Comparison of ENCODE assay signal across 8 mouse cellular contexts in the genomic region with DNA sequence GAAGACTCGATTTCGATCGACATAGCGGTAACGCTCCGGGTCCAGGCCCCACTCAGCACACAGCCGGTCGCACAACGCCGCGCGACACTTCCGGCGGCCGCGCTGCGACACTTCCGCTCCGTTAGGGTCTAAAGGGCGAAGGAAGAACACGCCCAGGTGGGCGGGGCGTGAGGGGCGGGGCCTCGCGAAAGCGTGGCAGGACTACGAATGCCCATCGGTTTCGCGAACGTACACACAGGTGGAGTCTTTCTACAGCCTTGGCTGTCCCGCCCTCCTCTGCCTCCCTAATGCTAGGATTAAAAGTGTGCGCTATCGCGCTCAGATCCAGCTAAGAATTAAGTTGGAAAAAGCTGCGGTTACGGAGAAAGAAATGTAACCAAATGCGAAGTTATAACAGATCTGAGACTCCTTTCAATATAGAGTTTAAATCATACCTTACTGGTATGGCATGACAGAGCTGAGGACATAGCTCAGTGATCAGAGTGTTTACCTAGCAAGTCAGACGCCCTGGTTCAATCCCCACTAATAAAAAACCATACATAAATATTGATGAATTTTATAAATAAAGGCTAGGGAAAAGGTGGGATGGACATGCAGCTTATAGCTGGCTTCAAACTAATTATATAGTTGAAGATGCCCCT. TPM values are rescaled to one million over a fixed set of nuclear protein-coding genes. Genes with fewer than 3 reads are reported as not detected.
DNase-seq lines count a peak whose midpoint lies in the region; ATAC-seq and TF ChIP-seq lines count a peak whose summit lies in the region.

A gene (minus strand): TSS at position 144 of the 641 bp plus-strand sequence.

- no peak for TF ChIP-seq EP300 in ES-Bruce4 (IDR thresholded peaks at IDR 0.05; ENCODE audit: insufficient read depth, low read depth, low read length)

- peaks cover 22% of the 10 kb centered on the region for H3K36me3 ChIP-seq in ES-Bruce4 (ENCODE audit: control insufficient read depth, insufficient read depth, low read length, poor library complexity, severe bottlenecking)
- peaks cover 25% of the 10 kb centered on the region for H3K36me3 ChIP-seq in forebrain, embryonic 14.5 days (ENCODE audit: control insufficient read depth, insufficient read depth, low read length)
- H3K36me3 ChIP-seq in neural tube, embryonic 15.5 days, result peaks cover 25% of the 10 kb centered on the region

- H3K9ac ChIP-seq in ES-Bruce4 (ENCODE audit: low read depth, poor library complexity, severe bottlenecking), result peak within 1 kb of the TSS; percentile 92
- H3K9ac ChIP-seq in forebrain, embryonic 14.5 days (ENCODE audit: low read length), result peak within 1 kb of the TSS; percentile 71
- H3K9ac ChIP-seq in neural tube, embryonic 15.5 days (replicated peaks), result peak within 1 kb of the TSS; percentile 88

- no peak within 1 kb of the TSS for H3K27ac ChIP-seq in ES-Bruce4 (ENCODE audit: insufficient read depth, low read length)
- H3K27ac ChIP-seq in forebrain, embryonic 14.5 days (ENCODE audit: low read depth, low read length), result peak within 1 kb of the TSS; percentile 58; the same call in 1 of the 2 replicates
- peak within 1 kb of the TSS; percentile 77 for H3K27ac ChIP-seq in neural tube, embryonic 15.5 days (replicated peaks)

- TF ChIP-seq CTCF in ES-Bruce4 (IDR thresholded peaks at IDR 0.05; ENCODE audit: low read depth, low read length), result no peak

- no peaks in the 10 kb centered on the region for H3K4me1 ChIP-seq in ES-Bruce4 (ENCODE audit: control insufficient read depth, insufficient read depth, low read length)
- no peaks in the 10 kb centered on the region for H3K4me1 ChIP-seq in forebrain, embryonic 14.5 days (ENCODE audit: control insufficient read depth, insufficient read depth, low read length)
- H3K4me1 ChIP-seq in neural tube, embryonic 15.5 days, result peaks cover 12% of the 10 kb centered on the region; the same call in 1 of the 2 replicates

- ATAC-seq in cerebellum, adult (ENCODE audit: insufficient number of reproducible peaks, low FRiP score, low TSS enrichment), result peak; percentile 99
- peak; percentile 99 for ATAC-seq in forebrain, embryonic 14.5 days
- ATAC-seq in neural tube, embryonic 15.5 days (ENCODE audit: low FRiP score), result peak; percentile 99

- H3K9me3 ChIP-seq in ES-Bruce4 (replicated peaks; ENCODE audit: control insufficient read depth, insufficient read depth, low read length, poor library complexity, severe bottlenecking), result no peaks in the 10 kb centered on the region
- H3K9me3 ChIP-seq in forebrain, embryonic 14.5 days (replicated peaks; ENCODE audit: control insufficient read depth, low read length), result no peaks in the 10 kb centered on the region
- no peaks in the 10 kb centered on the region for H3K9me3 ChIP-seq in neural tube, embryonic 15.5 days (replicated peaks)

- WGBS in forebrain, embryonic 14.5 days, result under 1% methylated on average over 40 of the region's 40 CpGs
- under 1% methylated on average over 40 of the region's 40 CpGs for WGBS in neural tube, embryonic 15.5 days

- peak within 1 kb of the TSS; percentile 81 for H3K4me2 ChIP-seq in forebrain, embryonic 14.5 days (ENCODE audit: low read length)
- H3K4me2 ChIP-seq in neural tube, embryonic 15.5 days, result peak within 1 kb of the TSS; percentile 70

- peak; percentile 97 for DNase-seq in forebrain, embryonic 14.5 days (ENCODE audit: low spot score)
- DNase-seq in heart, postnatal 14 days, result peak; percentile 96 to 99
- DNase-seq in layer of hippocampus, adult 11-12 months (ENCODE audit: low spot score), result peak; percentile 97
- DNase-seq in lung, adult 18-20 months, result peak; percentile 95 to 97
- peak; percentile 96 for DNase-seq in testis, postnatal 14 days (ENCODE audit: low spot score)

- intact Hi-C loops in heart, postnatal 14 days (cut with DNase I), result no loop called here

- H3K27me3 ChIP-seq in ES-Bruce4 (ENCODE audit: control insufficient read depth, insufficient read depth, low read length, poor library complexity, severe bottlenecking), result no peaks in the 10 kb centered on the region
- 0 out of 2 replicates have a peak, but pooled peaks cover 6% of the 10 kb centered on the region for H3K27me3 ChIP-seq in forebrain, embryonic 14.5 days (replicated peaks; ENCODE audit: control insufficient read depth, insufficient read depth, low read length)
- H3K27me3 ChIP-seq in neural tube, embryonic 15.5 days (replicated peaks), result peaks cover 13% of the 10 kb centered on the region; the same call in 1 of the 2 replicates

- peak within 1 kb of the TSS; percentile 99 for H3K4me3 ChIP-seq in ES-Bruce4 (ENCODE audit: low read depth, low read length)
- H3K4me3 ChIP-seq in forebrain, embryonic 14.5 days (ENCODE audit: low read depth, low read length), result peak within 1 kb of the TSS; percentile 59
- H3K4me3 ChIP-seq in neural tube, embryonic 15.5 days (replicated peaks), result peak within 1 kb of the TSS; percentile 94

- peak; percentile 80 for TF ChIP-seq POLR2A in ES-Bruce4 (IDR thresholded peaks at IDR 0.05; ENCODE audit: insufficient read depth, low read length)

RNA-seq across cellular contexts. Expression of the gene that starts here (rescaled TPM):
- 172 and 196 TPM in 2 replicates for polyA plus RNA-seq in ES-Bruce4 (2011; ENCODE audit: insufficient read depth, insufficient read length, low read depth, missing spikeins)
- 169 and 177 TPM in 2 replicates for polyA plus RNA-seq in forebrain, embryonic 14.5 days (2014; fragmentation: Nextera tagmentation; extraction: Ambion mirVana)
- total RNA-seq in heart, postnatal 14 days (2021), result 10 to 100 TPM; 28.1 to 31.6 TPM
- 107 and 126 TPM in 2 replicates for polyA plus RNA-seq in neural tube, embryonic 15.5 days (2015; fragmentation: Nextera tagmentation; extraction: Ambion mirVana)
